Mouse (Mus musculus) stomach, postnatal 0 days (tissue): Measurements from ENCODE around the gene Nckap1l.

Source experiments
- CTCF ChIP-seq: IDR thresholded peaks from 2 replicates; pipeline ENCODE4 v1.5.1; 2016; ENCODE audit warnings: antibody characterized with exemption, low read depth, mild to moderate bottlenecking, moderate library complexity
- EP300 ChIP-seq: optimal IDR thresholded peaks from 2 replicates; pipeline ENCODE3; 2016; ENCODE audit warnings: antibody characterized with exemption

DNA sequence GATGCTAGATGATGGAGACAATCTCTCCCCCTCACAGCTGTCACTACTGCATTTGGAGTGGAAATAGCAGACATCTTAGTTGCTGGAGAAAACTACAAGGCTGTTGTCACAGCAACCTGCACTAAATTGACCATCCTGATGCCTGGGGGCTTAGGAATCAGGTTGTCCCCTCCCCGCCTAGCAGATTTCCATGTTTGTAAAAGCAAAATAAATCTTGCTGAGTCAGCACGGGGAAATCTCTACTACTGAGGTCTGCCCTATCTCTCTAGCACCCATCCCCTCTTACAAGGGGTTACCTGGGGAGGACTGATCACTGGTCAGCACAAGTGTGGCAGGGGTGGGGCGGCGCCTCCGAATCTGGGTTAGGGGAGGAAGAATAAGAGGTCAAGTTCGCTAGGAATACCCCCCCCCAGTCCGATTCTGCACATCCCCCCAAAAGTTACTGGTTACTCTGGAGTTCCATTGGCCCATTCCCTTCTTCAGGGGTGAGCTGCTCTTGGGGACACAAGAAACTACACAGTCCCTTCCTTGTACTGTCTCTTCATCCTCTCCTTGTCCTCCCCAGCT is 80.5 kb downstream of the Nckap1l start:
- TF ChIP-seq CTCF, result no peak
- no peak for TF ChIP-seq EP300
